Mouse (Mus musculus) myocyte (in vitro differentiated cells): ENCODE results near the gene Dip2c. TPM values are rescaled to one million over a fixed set of nuclear protein-coding genes. Genes with fewer than 3 reads are reported as not detected.

Source experiments
- H3K27me3 ChIP-seq: one replicate; pipeline ENCODE4 v1.6.1; 2011; ENCODE audit not compliant: control insufficient read depth, insufficient read depth, insufficient read length
- H3K36me3 ChIP-seq: one replicate; pipeline ENCODE4 v1.6.1; 2011; ENCODE audit not compliant: control insufficient read depth, insufficient read depth
- H3K4me2 ChIP-seq: one replicate; pipeline ENCODE4 v1.6.1; 2011; ENCODE audit warnings: low read depth, control low read depth
- H3K4me3 ChIP-seq: one replicate; pipeline ENCODE4 v1.5.1; 2011; ENCODE audit warnings: mild to moderate bottlenecking, control low read depth, moderate library complexity
- H3K79me2 ChIP-seq: one replicate; pipeline ENCODE4 v1.6.1; 2011; ENCODE audit not compliant: control insufficient read depth, insufficient read depth
- H3ac ChIP-seq: one replicate; pipeline ENCODE4 v1.6.1; 2011; ENCODE audit not compliant: control insufficient read depth, insufficient read length
- CEBPB ChIP-seq: IDR thresholded peaks from 2 replicates; pipeline ENCODE4 v1.6.1; 2011; ENCODE audit warnings: mild to moderate bottlenecking, moderate library complexity; ENCODE audit not compliant: poor library complexity, insufficient read depth, severe bottlenecking
- E2F4 ChIP-seq: IDR thresholded peaks from one replicate; pipeline ENCODE4 v1.6.1; 2011; ENCODE audit warnings: mild to moderate bottlenecking, control low read depth, moderate library complexity; ENCODE audit not compliant: insufficient read depth
- MAX ChIP-seq: IDR thresholded peaks from one replicate; pipeline ENCODE4 v1.6.1; 2011; ENCODE audit warnings: low read depth, mild to moderate bottlenecking, control low read depth
- MYOD1 ChIP-seq, 3 experiments: IDR thresholded peaks; one replicate each; pipeline ENCODE4 v1.6.1; 2011; ENCODE audit warnings: control low read depth in 2 of 3, low read depth in 2 of 3, mild to moderate bottlenecking in 2 of 3, moderate library complexity in 1 of 3; ENCODE audit not compliant: insufficient read length in 2 of 3, control insufficient read depth in 1 of 3
- MYOG ChIP-seq, 3 experiments: IDR thresholded peaks; one replicate each; pipeline ENCODE4 v1.6.1; 2011; ENCODE audit warnings: control low read depth in 2 of 3, low read depth in 2 of 3, mild to moderate bottlenecking in 2 of 3; ENCODE audit not compliant: insufficient read length in 2 of 3, control insufficient read depth in 1 of 3, insufficient read depth in 1 of 3
- POLR2A ChIP-seq: IDR thresholded peaks from one replicate; pipeline ENCODE4 v1.6.1; 2011; ENCODE audit warnings: low read depth, mild to moderate bottlenecking, control low read depth, moderate library complexity; ENCODE audit not compliant: insufficient read length
- POLR2AphosphoS2 ChIP-seq: IDR thresholded peaks from one replicate; pipeline ENCODE4 v1.6.1; 2011; ENCODE audit warnings: low read depth, control low read depth; ENCODE audit not compliant: insufficient read length
- REST ChIP-seq: IDR thresholded peaks from one replicate; pipeline ENCODE4 v1.6.1; 2011; ENCODE audit warnings: mild to moderate bottlenecking, control low read depth, moderate library complexity; ENCODE audit not compliant: insufficient read depth, insufficient read length
- SRF ChIP-seq: IDR thresholded peaks from one replicate; pipeline ENCODE4 v1.6.1; 2011; ENCODE audit warnings: low read depth; ENCODE audit not compliant: control insufficient read depth, insufficient read length
- TCF12 ChIP-seq: IDR thresholded peaks from one replicate; pipeline ENCODE4 v1.6.1; 2011; ENCODE audit warnings: mild to moderate bottlenecking, control low read depth; ENCODE audit not compliant: poor library complexity, insufficient read depth, severe bottlenecking
- TCF3 ChIP-seq: IDR thresholded peaks from one replicate; pipeline ENCODE4 v1.6.1; 2011; ENCODE audit warnings: low read depth, control low read depth; ENCODE audit not compliant: insufficient read length
- USF1 ChIP-seq: IDR thresholded peaks from one replicate; pipeline ENCODE4 v1.6.1; 2011; ENCODE audit warnings: low read depth, mild to moderate bottlenecking, control low read depth, moderate library complexity
- polyA plus RNA-seq: library from polyadenylated mRNA; unstranded; fragments of >200 nt; fragmentation: generic; extraction: Trizol; gene quantifications from one replicate; pipeline ENCODE4 v1.2.1, GENCODE M21; 2012; ENCODE audit warnings: missing spikeins

Gene Dip2c
- polyA plus RNA-seq, 1 experiment = 17.8 TPM

DNA sequence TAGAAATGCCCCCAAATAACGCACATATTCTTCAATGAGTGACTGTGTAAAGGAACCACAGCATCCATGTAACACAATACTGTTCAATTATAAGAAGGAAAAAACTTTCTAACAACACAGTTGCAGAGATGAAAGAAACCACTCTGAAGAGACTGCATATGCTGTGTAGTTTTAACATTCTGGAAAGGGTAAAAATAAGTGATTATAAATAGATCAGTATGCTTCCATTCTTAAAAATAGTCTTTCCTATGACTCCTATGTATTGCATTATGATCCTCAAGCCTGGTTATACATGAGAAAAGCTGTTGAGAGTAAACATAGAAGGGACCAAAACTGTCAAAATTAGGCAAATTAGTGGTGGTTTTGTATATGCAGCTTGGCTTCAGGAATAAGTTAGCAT is 197.1 kb downstream of the Dip2c start:
- Histone ChIP-seq H3K4me2 (no peak overlapping the region), H3K79me2 (peaks cover 8% of the 10 kb centered on the region), H3K4me3 (no peak overlapping the region), H3K27me3 (no peaks in the 10 kb centered on the region), H3K36me3 (no peaks in the 10 kb centered on the region), H3ac (no peak overlapping the region)
- no peak for TF ChIP-seq MYOD1 (IDR thresholded peaks at IDR 0.05; ENCODE audit: control insufficient read depth in 1 of 3, insufficient read length in 2 of 3, low read depth in 2 of 3)
- no peak for TF ChIP-seq SRF

DNA sequence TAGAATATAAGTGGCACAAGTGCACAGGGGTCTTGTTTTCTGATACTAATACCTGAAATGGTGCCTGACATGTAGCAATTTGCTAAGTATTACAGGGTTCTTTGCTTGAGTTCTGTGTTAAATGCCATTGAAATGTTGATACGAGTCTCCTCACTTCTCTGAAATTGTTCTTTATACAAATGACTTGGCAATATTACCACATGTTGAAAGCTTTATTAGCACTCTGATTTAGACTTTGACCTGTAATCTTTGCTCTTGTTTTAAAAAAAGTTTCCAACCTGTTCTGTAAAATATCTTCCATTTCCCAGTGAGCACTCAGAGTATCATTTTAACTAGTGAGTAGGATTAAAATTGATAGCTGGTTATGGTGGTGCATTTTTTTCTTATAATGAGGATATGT is 205.4 kb downstream of the Dip2c start:
- H3K4me3 ChIP-seq = no peak overlapping the region
- H3K79me2 ChIP-seq = peaks cover 26% of the 10 kb centered on the region
- H3K27me3 ChIP-seq = no peaks in the 10 kb centered on the region
- TF ChIP-seq REST (no peak), TCF12 (no peak), POLR2A (no peak), MYOG (IDR thresholded peaks at IDR 0.05; ENCODE audit: control insufficient read depth in 1 of 3, insufficient read depth in 1 of 3, insufficient read length in 2 of 3, low read depth in 2 of 3) (no peak), CEBPB (no peak)
- H3K36me3 ChIP-seq = no peaks in the 10 kb centered on the region
- no peak overlapping the region for H3ac ChIP-seq
- no peak overlapping the region for H3K4me2 ChIP-seq

DNA sequence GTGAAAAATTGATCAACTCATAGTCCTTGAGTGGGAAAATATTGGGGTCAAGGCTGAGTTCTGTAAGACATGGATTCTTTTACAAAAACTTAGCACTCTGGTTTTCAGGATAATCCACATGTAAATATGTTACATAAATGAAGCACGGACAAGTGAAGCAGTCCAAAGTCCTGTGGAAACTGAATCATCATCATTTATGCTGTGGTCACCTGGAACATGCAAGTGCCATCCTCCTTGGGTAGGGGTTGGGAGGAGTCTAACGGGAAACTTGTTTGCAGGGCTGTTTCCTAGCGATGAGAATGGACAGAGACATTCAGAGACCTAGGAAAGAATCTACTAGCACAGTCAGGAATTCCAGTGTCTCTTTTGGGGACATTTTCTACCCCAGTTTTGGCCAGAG is 213.4 kb downstream of the Dip2c start:
- Histone ChIP-seq H3K79me2 (peaks cover 14% of the 10 kb centered on the region), H3K4me2 (no peak overlapping the region), H3K27me3 (no peaks in the 10 kb centered on the region), H3ac (no peak overlapping the region), H3K4me3 (no peak overlapping the region), H3K36me3 (no peaks in the 10 kb centered on the region)
- TF ChIP-seq POLR2AphosphoS2 = no peak
- TF ChIP-seq TCF3 = no peak
- TF ChIP-seq E2F4 = no peak
- TF ChIP-seq TCF12 = no peak
- no peak for TF ChIP-seq CEBPB
- TF ChIP-seq POLR2A = no peak
- no peak for TF ChIP-seq MYOD1 (IDR thresholded peaks at IDR 0.05; ENCODE audit: control insufficient read depth in 1 of 3, insufficient read length in 2 of 3, low read depth in 2 of 3)
- no peak for TF ChIP-seq MYOG (IDR thresholded peaks at IDR 0.05; ENCODE audit: control insufficient read depth in 1 of 3, insufficient read depth in 1 of 3, insufficient read length in 2 of 3, low read depth in 2 of 3)
- no peak for TF ChIP-seq REST
- no peak for TF ChIP-seq USF1
- no peak for TF ChIP-seq MAX
- no peak for TF ChIP-seq SRF

DNA sequence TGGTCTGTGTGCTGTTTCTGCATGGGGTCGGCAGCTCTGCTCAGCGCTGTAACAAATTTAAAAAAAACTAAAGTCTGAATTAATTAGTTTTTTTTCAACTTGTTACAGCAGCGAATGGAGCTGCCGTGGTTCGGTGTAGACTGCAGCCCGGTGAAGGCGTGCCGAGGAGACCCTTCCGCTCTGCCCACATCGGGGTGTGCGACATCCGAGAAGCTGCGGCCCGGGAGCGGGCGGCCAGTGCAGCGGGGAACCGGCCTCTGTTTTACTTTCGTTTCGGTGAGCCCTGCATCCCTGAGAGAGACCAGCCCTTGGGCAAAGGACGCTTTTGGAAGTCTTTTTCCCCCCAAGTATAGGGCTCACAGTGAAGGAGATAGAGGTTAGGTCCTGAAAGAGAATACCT is 218.4 kb downstream of the Dip2c start:
- no peaks in the 10 kb centered on the region for H3K79me2 ChIP-seq
- H3K27me3 ChIP-seq = no peaks in the 10 kb centered on the region
- TF ChIP-seq TCF12 (no peak), E2F4 (no peak), TCF3 (no peak)
- peak overlapping the region; percentile 76 for H3K4me2 ChIP-seq
- no peaks in the 10 kb centered on the region for H3K36me3 ChIP-seq
- no peak overlapping the region for H3ac ChIP-seq
- H3K4me3 ChIP-seq = peak overlapping the region; percentile 20

DNA sequence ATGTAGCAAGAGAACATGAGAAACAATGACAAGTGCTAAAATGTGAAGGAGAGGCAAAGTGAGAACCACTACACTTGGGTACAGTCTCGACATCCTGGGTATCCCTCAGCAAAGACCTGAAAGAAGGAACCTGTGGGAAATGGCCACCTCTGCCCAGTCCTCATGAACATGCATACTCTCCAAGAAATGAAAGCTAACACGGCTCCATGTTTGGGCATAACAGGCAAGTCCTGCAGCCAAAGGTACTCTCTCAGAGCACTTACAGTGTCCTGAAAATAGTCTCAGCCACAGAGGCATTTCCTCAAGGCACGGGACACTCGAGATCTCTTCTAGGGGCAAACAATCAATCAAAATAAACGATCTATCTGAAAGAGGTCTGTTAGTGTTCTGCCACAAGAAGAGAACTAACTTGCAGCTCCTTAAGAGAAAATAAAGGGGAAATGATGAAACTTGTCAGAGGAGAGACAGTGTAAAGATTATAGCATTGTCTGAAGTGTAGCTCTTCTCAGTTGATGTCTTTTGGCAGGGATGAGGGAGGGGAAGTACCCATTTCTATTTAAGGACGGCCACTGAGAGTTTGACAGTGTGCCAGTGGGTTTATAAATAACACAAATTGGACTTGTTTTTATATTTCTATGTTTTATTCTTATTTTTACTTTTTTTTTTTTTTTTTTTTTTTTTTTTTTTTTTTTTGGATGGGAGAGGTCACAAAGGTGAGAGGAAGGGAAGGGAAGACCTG is 228.0 kb downstream of the Dip2c start:
- no peak for TF ChIP-seq POLR2AphosphoS2
- Histone ChIP-seq H3ac (no peak overlapping the region), H3K27me3 (no peaks in the 10 kb centered on the region), H3K4me2 (peak overlapping the region; percentile 24), H3K36me3 (no peaks in the 10 kb centered on the region), H3K79me2 (no peaks in the 10 kb centered on the region), H3K4me3 (no peak overlapping the region)

DNA sequence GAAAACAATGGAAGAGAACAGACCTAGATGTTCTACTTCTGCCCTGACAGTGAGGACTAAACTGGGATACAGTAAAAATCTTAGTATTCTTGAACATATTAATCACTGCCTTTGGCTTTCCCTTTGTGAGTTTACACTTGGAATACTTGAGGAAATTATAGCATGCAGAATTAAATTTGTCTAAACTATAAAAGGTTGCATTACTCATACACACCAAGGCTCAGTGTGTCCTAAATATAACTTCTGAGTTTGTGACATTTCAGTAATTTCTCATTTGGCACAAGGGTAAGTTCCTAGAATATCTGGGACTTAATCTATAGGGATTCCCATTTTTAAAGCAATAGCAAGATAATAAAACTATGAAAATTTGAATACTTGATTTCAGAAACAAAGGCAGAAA is 262.2 kb downstream of the Dip2c start:
- Histone ChIP-seq H3K4me3 (no peak overlapping the region), H3K36me3 (no peaks in the 10 kb centered on the region), H3K4me2 (no peak overlapping the region), H3ac (no peak overlapping the region), H3K79me2 (no peaks in the 10 kb centered on the region), H3K27me3 (no peaks in the 10 kb centered on the region)
- TF ChIP-seq CEBPB (no peak), SRF (no peak), TCF12 (no peak), MYOG (IDR thresholded peaks at IDR 0.05; ENCODE audit: control insufficient read depth in 1 of 3, insufficient read depth in 1 of 3, insufficient read length in 2 of 3, low read depth in 2 of 3) (no peak), POLR2AphosphoS2 (no peak), MYOD1 (IDR thresholded peaks at IDR 0.05; ENCODE audit: control insufficient read depth in 1 of 3, insufficient read length in 2 of 3, low read depth in 2 of 3) (no peak), POLR2A (no peak), USF1 (no peak), MAX (no peak), REST (no peak), E2F4 (no peak), TCF3 (no peak)
